In genomic region chr16:36828054-36828786, GRCm38 (mm10) we compare ENCODE assay signal across 8 mouse cellular contexts. TPM values are rescaled to one million over a fixed set of nuclear protein-coding genes. Genes with fewer than 3 reads are reported as not detected.
DNase-seq lines count a peak whose midpoint lies in the region; ATAC-seq and TF ChIP-seq lines count a peak whose summit lies in the region.

Gene Iqcb1, plus strand, starts transcription at chr16:36828385.

- 0 out of 2 replicates have a peak, but pooled peaks have one; percentile 19 for TF ChIP-seq CTCF in intestine, postnatal 0 days (IDR thresholded peaks at IDR 0.05; ENCODE audit: low read depth)

- under 1% methylated on average over 63 of the region's 64 CpGs for WGBS in intestine, postnatal 0 days
- WGBS in midbrain, embryonic 10.5 days, result under 1% methylated on average over 63 of the region's 64 CpGs

- no peaks in the 10 kb centered on the region for H3K36me3 ChIP-seq in intestine, postnatal 0 days (ENCODE audit: control insufficient read depth, insufficient read depth)
- peaks cover 24% of the 10 kb centered on the region for H3K36me3 ChIP-seq in midbrain, embryonic 10.5 days

- H3K4me1 ChIP-seq in intestine, postnatal 0 days (replicated peaks; ENCODE audit: control insufficient read depth, insufficient read depth, low read length), result peaks cover 3% of the 10 kb centered on the region; the same call in 1 of the 2 replicates
- peaks cover 19% of the 10 kb centered on the region for H3K4me1 ChIP-seq in midbrain, embryonic 10.5 days

- H3K27me3 ChIP-seq in intestine, postnatal 0 days (replicated peaks; ENCODE audit: control insufficient read depth, insufficient read depth, low read length), result no peaks in the 10 kb centered on the region
- H3K27me3 ChIP-seq in midbrain, embryonic 10.5 days (ENCODE audit: low read depth, poor library complexity, severe bottlenecking), result peaks cover 18% of the 10 kb centered on the region

- H3K9me3 ChIP-seq in intestine, postnatal 0 days (ENCODE audit: control insufficient read depth), result no peaks in the 10 kb centered on the region
- H3K9me3 ChIP-seq in midbrain, embryonic 10.5 days (replicated peaks), result no peaks in the 10 kb centered on the region

- peak; percentile 97 for ATAC-seq in intestine, postnatal 0 days

- peak within 1 kb of the TSS; percentile 22; the same call in 1 of the 2 replicates for H3K27ac ChIP-seq in intestine, postnatal 0 days (ENCODE audit: low read depth, low read length)
- peak within 1 kb of the TSS; percentile 92 for H3K27ac ChIP-seq in midbrain, embryonic 10.5 days (replicated peaks)

- H3K4me3 ChIP-seq in intestine, postnatal 0 days (ENCODE audit: low read depth, low read length), result peak within 1 kb of the TSS; percentile 94
- H3K4me3 ChIP-seq in midbrain, embryonic 10.5 days, result peak within 1 kb of the TSS; percentile 90

- H3K4me2 ChIP-seq in intestine, postnatal 0 days (replicated peaks; ENCODE audit: low read depth), result peak within 1 kb of the TSS; percentile 92

- intact Hi-C loops in left cerebral cortex, postnatal 36 days (cut with DNase I), result loop anchor here (10.0 kb wide), 1 partner anchor 753 kb away; the partner anchor contains the start of genes Ccdc58 and Fam162a

- peak; percentile 92 for DNase-seq in adrenal gland, postnatal 10 days
- DNase-seq in embryo, embryonic 9.5 days (ENCODE audit: extremely low spot score), result peak; percentile 91
- peak; percentile 59 to 82 for DNase-seq in gastrocnemius, postnatal 4 days (ENCODE audit: low spot score in 2 of 2)
- DNase-seq in left cerebral cortex, postnatal 36 days (ENCODE audit: low spot score in 2 of 2), result peak; percentile 80
- peak; percentile 93 for DNase-seq in midbrain, embryonic 10.5 days (ENCODE audit: low spot score)
- peak; percentile 84 for DNase-seq in right cerebral cortex, postnatal 4 days
- peak; percentile 91 for DNase-seq in yolk sac, embryonic 10.5 days (ENCODE audit: low spot score)

- peak within 1 kb of the TSS; percentile 83 for H3K9ac ChIP-seq in intestine, postnatal 0 days (ENCODE audit: low read depth, low read length)

RNA-seq across cellular contexts. Expression of gene Iqcb1, which starts in this region (rescaled TPM):
- 10 to 100 TPM; 12.3 to 16.2 TPM for total RNA-seq in adrenal gland, postnatal 10 days (2021)
- total RNA-seq in gastrocnemius, postnatal 4 days (2021), result 10 to 100 TPM; 16.9 to 18.7 TPM
- 7.6 and 7.8 TPM in 2 replicates for polyA plus RNA-seq in intestine, postnatal 0 days (2015; fragmentation: Nextera tagmentation; extraction: Ambion mirVana)
- 10 to 100 TPM; 38.6 to 49.6 TPM for total RNA-seq in left cerebral cortex, postnatal 36 days (2021)
- polyA plus RNA-seq in midbrain, embryonic 10.5 days (2016; fragmentation: Nextera tagmentation; extraction: Ambion mirVana), result 68.4 and 69.4 TPM in 2 replicates

Comparison
In these comparisons a context has a peak if more than half of its experiments do, and no peak if none do; other contexts are left out.
1. Peak in every context shown above with its lines: DNase-seq, ATAC-seq, H3K4me3 ChIP-seq and H3K27ac ChIP-seq.